Mouse (Mus musculus) liver, adult 2 months (tissue): ENCODE results near the gene Serpina16.

Source experiments
- CTCF ChIP-seq: fragments of 200-500 bp; IDR thresholded peaks from 2 replicates; pipeline ENCODE4 v1.5.1; 2011; ENCODE audit warnings: low read depth, low read length, control low read depth
- POLR2A ChIP-seq: fragments of 200-500 bp; IDR thresholded peaks from 2 replicates; pipeline ENCODE4 v1.6.1; 2011; ENCODE audit warnings: low read length, control low read depth; ENCODE audit not compliant: insufficient read depth; ENCODE audit errors: extremely low read depth

DNA sequence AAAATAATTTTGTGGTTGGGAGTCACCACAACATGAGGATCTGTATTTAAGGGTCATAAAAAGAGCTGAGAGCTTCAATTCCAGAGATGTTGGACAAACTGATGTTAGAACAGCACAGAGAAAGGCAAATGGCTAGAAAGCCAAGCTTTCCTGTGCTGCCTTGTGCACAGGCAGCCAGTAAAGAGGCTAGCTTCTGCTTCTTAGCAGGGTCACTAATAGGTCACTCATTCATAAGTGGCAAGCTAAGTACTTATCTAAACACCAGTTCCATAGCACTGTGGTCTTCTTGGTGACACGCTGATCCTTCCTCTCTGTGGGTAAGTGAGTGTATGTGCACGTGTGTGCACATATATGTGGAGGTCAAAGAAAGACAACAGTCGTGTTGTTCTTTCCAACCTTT, 4.5 kb downstream of the Serpina16 start:
- TF ChIP-seq POLR2A (no peak), CTCF (no peak)
